Mouse (Mus musculus) myocyte (in vitro differentiated cells): ENCODE data around the gene Serpinb1a.

Source experiments
- E2F4 ChIP-seq: IDR thresholded peaks from one replicate; pipeline ENCODE4 v1.6.1; 2011; ENCODE audit warnings: mild to moderate bottlenecking, control low read depth, moderate library complexity; ENCODE audit not compliant: insufficient read depth
- MYOD1 ChIP-seq, 3 experiments: IDR thresholded peaks; one replicate each; pipeline ENCODE4 v1.6.1; 2011; ENCODE audit warnings: control low read depth in 2 of 3, low read depth in 2 of 3, mild to moderate bottlenecking in 2 of 3, moderate library complexity in 1 of 3; ENCODE audit not compliant: insufficient read length in 2 of 3, control insufficient read depth in 1 of 3
- MYOG ChIP-seq, 3 experiments: IDR thresholded peaks; one replicate each; pipeline ENCODE4 v1.6.1; 2011; ENCODE audit warnings: control low read depth in 2 of 3, low read depth in 2 of 3, mild to moderate bottlenecking in 2 of 3; ENCODE audit not compliant: insufficient read length in 2 of 3, control insufficient read depth in 1 of 3, insufficient read depth in 1 of 3
- POLR2A ChIP-seq: IDR thresholded peaks from one replicate; pipeline ENCODE4 v1.6.1; 2011; ENCODE audit warnings: low read depth, mild to moderate bottlenecking, control low read depth, moderate library complexity; ENCODE audit not compliant: insufficient read length
- TCF12 ChIP-seq: IDR thresholded peaks from one replicate; pipeline ENCODE4 v1.6.1; 2011; ENCODE audit warnings: mild to moderate bottlenecking, control low read depth; ENCODE audit not compliant: poor library complexity, insufficient read depth, severe bottlenecking
- TCF3 ChIP-seq: IDR thresholded peaks from one replicate; pipeline ENCODE4 v1.6.1; 2011; ENCODE audit warnings: low read depth, control low read depth; ENCODE audit not compliant: insufficient read length
- USF1 ChIP-seq: IDR thresholded peaks from one replicate; pipeline ENCODE4 v1.6.1; 2011; ENCODE audit warnings: low read depth, mild to moderate bottlenecking, control low read depth, moderate library complexity

DNA sequence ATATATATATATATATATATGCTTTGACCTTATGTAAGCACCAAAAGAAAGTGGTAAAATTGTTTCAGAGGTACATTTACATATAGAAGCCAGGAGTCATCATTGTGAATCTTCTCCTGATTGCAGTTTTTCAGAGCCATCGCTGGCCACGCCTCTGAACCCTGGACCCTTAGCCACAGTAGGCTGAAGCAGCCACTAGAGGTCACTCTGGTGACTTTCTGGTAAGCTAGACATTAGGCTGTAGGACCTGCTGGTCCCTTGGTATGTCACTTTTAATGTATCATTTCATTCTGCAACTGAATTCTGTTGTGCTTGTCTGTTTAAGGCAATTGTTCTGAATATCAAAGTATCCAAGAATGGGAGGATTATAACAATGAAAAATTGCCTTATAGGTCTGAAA is 49.7 kb upstream of the Serpinb1a start:
- TF ChIP-seq POLR2A (no peak), TCF3 (no peak), E2F4 (no peak), MYOG (IDR thresholded peaks at IDR 0.05; ENCODE audit: control insufficient read depth in 1 of 3, insufficient read depth in 1 of 3, insufficient read length in 2 of 3, low read depth in 2 of 3) (no peak), USF1 (no peak), TCF12 (no peak), MYOD1 (IDR thresholded peaks at IDR 0.05; ENCODE audit: control insufficient read depth in 1 of 3, insufficient read length in 2 of 3, low read depth in 2 of 3) (no peak)
